Mouse (Mus musculus): ENCODE measurements around the gene Maco1. TPM values are rescaled to one million over a fixed set of nuclear protein-coding genes. Genes with fewer than 3 reads are reported as not detected.

Gene Maco1
- 46.4 and 47.7 TPM in 2 replicates for polyA plus RNA-seq (2012; rRNA removed)

DNA sequence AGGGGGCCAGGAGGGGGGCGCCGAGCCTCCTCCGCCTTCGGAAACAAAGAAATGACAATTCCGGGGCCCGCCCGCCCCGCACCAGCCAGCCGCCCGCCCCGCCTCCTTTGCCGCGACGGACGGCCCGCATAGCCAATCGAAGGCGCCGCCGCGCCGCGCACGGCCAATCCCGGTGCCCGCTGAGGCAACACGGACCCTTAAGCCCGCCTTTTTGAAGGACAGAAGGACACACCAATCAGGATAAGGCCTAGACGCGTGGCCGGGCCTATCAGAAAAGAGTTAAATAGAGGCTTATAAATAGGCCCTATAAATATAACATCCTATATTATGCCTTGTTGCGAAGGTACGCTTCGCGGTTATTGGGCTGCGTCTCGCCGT, at the start of gene Maco1:
Maco1 (minus strand) TSS at position 87 of the 378 bp plus-strand sequence.
- WGBS = under 1% methylated on average over 38 of the region's 38 CpGs
- H3K27ac ChIP-seq (ENCODE audit: insufficient read depth, low read length) = peak within 1 kb of the TSS; percentile 93
- TF ChIP-seq POLR2A (IDR thresholded peaks at IDR 0.05; ENCODE audit: borderline replicate concordance, insufficient read depth, low read length) = no peak
- no peak for TF ChIP-seq CTCF (IDR thresholded peaks at IDR 0.05; ENCODE audit: borderline replicate concordance, insufficient read depth, low read depth, low read length)

DNA sequence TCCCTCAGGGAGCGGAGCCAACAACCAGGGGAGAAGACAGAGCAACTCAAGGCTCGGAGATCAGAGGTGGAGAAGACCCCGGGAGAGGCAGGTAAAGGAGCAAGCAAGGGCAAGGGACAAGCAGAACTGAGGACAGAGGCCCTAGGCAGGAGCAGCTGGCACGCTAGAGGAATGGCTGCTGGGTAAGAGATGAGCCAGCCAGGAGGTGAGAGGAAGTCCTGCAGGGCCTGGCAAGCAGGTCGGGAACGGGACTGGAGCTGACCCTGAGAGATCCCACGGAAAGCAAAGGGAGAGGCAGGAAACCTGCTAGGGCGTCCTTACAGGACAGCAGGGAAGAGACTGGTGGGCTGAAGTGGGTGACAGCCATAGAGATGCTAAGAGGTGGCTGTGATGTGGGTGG, 48.0 kb upstream of the Maco1 start:
- Histone ChIP-seq H3K27me3 (ENCODE audit: control insufficient read depth, insufficient read depth, low read length) (no peaks in the 10 kb centered on the region), H3K4me3 (replicated peaks; ENCODE audit: insufficient read depth, low read depth, low read length) (no peak overlapping the region), H3K4me1 (ENCODE audit: control insufficient read depth, insufficient read depth, low read length) (peaks cover 18% of the 10 kb centered on the region), H3K27ac (ENCODE audit: insufficient read depth, low read length) (peak overlapping the region; percentile 81)
- TF ChIP-seq POLR2A (IDR thresholded peaks at IDR 0.05; ENCODE audit: borderline replicate concordance, insufficient read depth, low read length) (no peak), CTCF (IDR thresholded peaks at IDR 0.05; ENCODE audit: borderline replicate concordance, insufficient read depth, low read depth, low read length) (no peak)
- DNase-seq = peak; percentile 54 to 62
- WGBS = 39% methylated on average over 8 of the region's 8 CpGs

More for the DNA sequence above, at the start of gene Maco1:
- Histone ChIP-seq H3K27me3 (ENCODE audit: control insufficient read depth, insufficient read depth, low read length) (no peaks in the 10 kb centered on the region), H3K4me1 (ENCODE audit: control insufficient read depth, insufficient read depth, low read length) (peaks cover 4% of the 10 kb centered on the region; the same call in 1 of the 2 replicates), H3K4me3 (replicated peaks; ENCODE audit: insufficient read depth, low read depth, low read length) (peak within 1 kb of the TSS; percentile 84)
- DNase-seq = peak; percentile 99 to 100

GRCm38 (mm10) chr4:134897256-134897655, 44.1 kb upstream of the Maco1 start:
- H3K27ac ChIP-seq (ENCODE audit: insufficient read depth, low read length) = no peak overlapping the region
- no peak overlapping the region for H3K4me3 ChIP-seq (replicated peaks; ENCODE audit: insufficient read depth, low read depth, low read length)
- H3K4me1 ChIP-seq (ENCODE audit: control insufficient read depth, insufficient read depth, low read length) = peaks cover 11% of the 10 kb centered on the region
- H3K27me3 ChIP-seq (ENCODE audit: control insufficient read depth, insufficient read depth, low read length) = no peaks in the 10 kb centered on the region
- 87% methylated on average over 6 of the region's 6 CpGs for WGBS
- TF ChIP-seq POLR2A (IDR thresholded peaks at IDR 0.05; ENCODE audit: borderline replicate concordance, insufficient read depth, low read length) (no peak), CTCF (IDR thresholded peaks at IDR 0.05; ENCODE audit: borderline replicate concordance, insufficient read depth, low read depth, low read length) (no peak)
- no peak for DNase-seq

DNA sequence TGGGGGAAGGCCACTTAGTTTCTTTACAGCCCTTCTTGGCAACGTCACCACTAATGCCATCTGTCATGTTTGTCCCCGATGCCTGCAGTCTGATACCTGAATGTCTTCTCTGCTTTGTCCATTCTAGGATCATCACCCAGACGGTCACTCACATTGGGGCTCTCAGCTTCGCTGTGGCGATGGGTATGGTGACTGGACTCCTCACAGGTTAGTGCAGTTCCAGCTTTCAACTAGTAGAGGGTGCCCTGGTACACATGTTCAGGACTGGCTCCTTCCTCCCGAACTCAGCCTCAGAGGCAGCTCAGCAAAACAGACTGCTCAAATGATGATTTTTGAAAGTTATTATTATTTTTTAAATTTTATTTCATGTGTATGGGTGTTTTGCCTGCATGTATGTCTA, 39.0 kb upstream of the Maco1 start:
- WGBS = 8% methylated on average over 6 of the region's 6 CpGs
- H3K4me3 ChIP-seq (replicated peaks; ENCODE audit: insufficient read depth, low read depth, low read length) = no peak overlapping the region
- peak; percentile 71 to 79 for DNase-seq
- no peak overlapping the region for H3K27ac ChIP-seq (ENCODE audit: insufficient read depth, low read length)
- peaks cover 3% of the 10 kb centered on the region; the same call in 1 of the 2 replicates for H3K4me1 ChIP-seq (ENCODE audit: control insufficient read depth, insufficient read depth, low read length)
- H3K27me3 ChIP-seq (ENCODE audit: control insufficient read depth, insufficient read depth, low read length) = no peaks in the 10 kb centered on the region
- TF ChIP-seq POLR2A (IDR thresholded peaks at IDR 0.05; ENCODE audit: borderline replicate concordance, insufficient read depth, low read length) (no peak), CTCF (IDR thresholded peaks at IDR 0.05; ENCODE audit: borderline replicate concordance, insufficient read depth, low read depth, low read length) (peak; percentile 52; the same call in 1 of the 2 replicates)

- WGBS = 75% methylated on average over 4 of the region's 4 CpGs
- TF ChIP-seq CTCF (IDR thresholded peaks at IDR 0.05; ENCODE audit: borderline replicate concordance, insufficient read depth, low read depth, low read length) (no peak), POLR2A (IDR thresholded peaks at IDR 0.05; ENCODE audit: borderline replicate concordance, insufficient read depth, low read length) (no peak)
- DNase-seq = no peak
These were observed 31.2 kb upstream of the Maco1 start for GRCm38 (mm10) chr4:134884364-134884763.

GRCm38 (mm10) chr4:134883808-134884207, 30.7 kb upstream of the Maco1 start:
- Histone ChIP-seq H3K4me1 (ENCODE audit: control insufficient read depth, insufficient read depth, low read length) (0 out of 2 replicates have a peak, but pooled peaks cover 4% of the 10 kb centered on the region), H3K27me3 (ENCODE audit: control insufficient read depth, insufficient read depth, low read length) (no peaks in the 10 kb centered on the region), H3K4me3 (replicated peaks; ENCODE audit: insufficient read depth, low read depth, low read length) (no peak overlapping the region), H3K27ac (ENCODE audit: insufficient read depth, low read length) (no peak overlapping the region)
- no peak for DNase-seq
- WGBS = 75% methylated on average over 10 of the region's 10 CpGs
- no peak for TF ChIP-seq CTCF (IDR thresholded peaks at IDR 0.05; ENCODE audit: borderline replicate concordance, insufficient read depth, low read depth, low read length)
- TF ChIP-seq POLR2A (IDR thresholded peaks at IDR 0.05; ENCODE audit: borderline replicate concordance, insufficient read depth, low read length) = no peak

More at GRCm38 (mm10) chr4:134884364-134884763, 31.2 kb upstream of the Maco1 start:
- Histone ChIP-seq H3K4me3 (replicated peaks; ENCODE audit: insufficient read depth, low read depth, low read length) (no peak overlapping the region), H3K27me3 (ENCODE audit: control insufficient read depth, insufficient read depth, low read length) (no peaks in the 10 kb centered on the region), H3K27ac (ENCODE audit: insufficient read depth, low read length) (no peak overlapping the region), H3K4me1 (ENCODE audit: control insufficient read depth, insufficient read depth, low read length) (0 out of 2 replicates have a peak, but pooled peaks cover 4% of the 10 kb centered on the region)

- WGBS = 38% methylated on average over 7 of the region's 7 CpGs
- no peak overlapping the region for H3K27ac ChIP-seq (ENCODE audit: insufficient read depth, low read length)
- H3K27me3 ChIP-seq (ENCODE audit: control insufficient read depth, insufficient read depth, low read length) = no peaks in the 10 kb centered on the region
- H3K4me1 ChIP-seq (ENCODE audit: control insufficient read depth, insufficient read depth, low read length) = 0 out of 2 replicates have a peak, but pooled peaks cover 4% of the 10 kb centered on the region
- H3K4me3 ChIP-seq (replicated peaks; ENCODE audit: insufficient read depth, low read depth, low read length) = no peak overlapping the region
- DNase-seq = peak in 1 of 2 experiments; percentile 30
- no peak for TF ChIP-seq POLR2A (IDR thresholded peaks at IDR 0.05; ENCODE audit: borderline replicate concordance, insufficient read depth, low read length)
- peak; percentile 50; the same call in 1 of the 2 replicates for TF ChIP-seq CTCF (IDR thresholded peaks at IDR 0.05; ENCODE audit: borderline replicate concordance, insufficient read depth, low read depth, low read length)
These were observed 30.1 kb upstream of the Maco1 start for GRCm38 (mm10) chr4:134883266-134883665.

DNA sequence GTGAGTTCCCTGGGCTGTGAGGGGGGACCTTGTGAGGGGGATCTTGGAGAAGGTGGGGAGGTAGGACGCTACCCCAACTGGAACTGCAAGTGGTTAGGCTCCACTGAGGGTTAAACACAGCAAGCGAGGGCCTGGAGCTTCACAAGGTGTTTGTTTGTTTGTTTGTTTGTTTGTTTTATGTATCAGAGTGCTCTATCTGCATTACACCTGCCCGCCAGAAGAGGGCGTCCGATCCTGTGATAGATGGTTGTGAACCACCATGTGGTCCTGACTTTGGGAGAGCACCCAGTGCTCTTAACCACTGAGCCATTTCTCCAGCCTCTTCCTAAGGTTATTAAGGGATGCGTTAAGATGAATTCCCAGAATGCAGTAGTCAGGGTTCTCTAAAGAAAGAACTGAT, 26.9 kb upstream of the Maco1 start:
- no peak for TF ChIP-seq POLR2A (IDR thresholded peaks at IDR 0.05; ENCODE audit: borderline replicate concordance, insufficient read depth, low read length)
- TF ChIP-seq CTCF (IDR thresholded peaks at IDR 0.05; ENCODE audit: borderline replicate concordance, insufficient read depth, low read depth, low read length) = peak; percentile 62; the same call in 1 of the 2 replicates
- Histone ChIP-seq H3K4me1 (ENCODE audit: control insufficient read depth, insufficient read depth, low read length) (0 out of 2 replicates have a peak, but pooled peaks cover 4% of the 10 kb centered on the region), H3K27ac (ENCODE audit: insufficient read depth, low read length) (no peak overlapping the region), H3K4me3 (replicated peaks; ENCODE audit: insufficient read depth, low read depth, low read length) (no peak overlapping the region), H3K27me3 (ENCODE audit: control insufficient read depth, insufficient read depth, low read length) (no peaks in the 10 kb centered on the region)
- no peak for DNase-seq
- 47% methylated on average over 6 of the region's 6 CpGs for WGBS

Measured in cerebellum, adult 2 months (tissue).